Mouse (Mus musculus): ENCODE results near the gene Lin7c.

DNA sequence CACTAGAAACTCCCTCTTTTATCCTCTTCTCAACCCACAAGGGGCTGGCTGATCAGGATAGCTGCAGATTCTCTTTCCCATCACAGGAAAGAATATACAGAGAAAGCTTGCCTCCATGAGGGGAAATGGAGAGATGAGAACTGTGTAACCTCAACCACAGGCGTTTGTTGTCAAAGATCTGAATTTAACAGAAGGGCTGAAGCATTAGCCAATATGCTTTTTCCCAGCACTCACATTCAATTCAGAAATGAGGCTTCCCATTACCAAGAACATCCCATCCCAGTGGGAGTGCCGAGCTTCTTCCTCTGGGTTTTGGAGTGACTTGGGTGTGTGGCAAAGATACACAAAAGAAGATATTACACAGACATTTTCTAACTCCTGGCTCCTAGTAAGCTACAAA, 31.0 kb upstream of the Lin7c start:
- TF ChIP-seq CTCF (IDR thresholded peaks at IDR 0.05; ENCODE audit: low read depth) = no peak
- TF ChIP-seq EP300 (IDR thresholded peaks at IDR 0.05; ENCODE audit: low read depth) = no peak

All from heart, postnatal 0 days (tissue).